Mouse (Mus musculus): ENCODE measurements around the gene Hsd17b2.

DNA sequence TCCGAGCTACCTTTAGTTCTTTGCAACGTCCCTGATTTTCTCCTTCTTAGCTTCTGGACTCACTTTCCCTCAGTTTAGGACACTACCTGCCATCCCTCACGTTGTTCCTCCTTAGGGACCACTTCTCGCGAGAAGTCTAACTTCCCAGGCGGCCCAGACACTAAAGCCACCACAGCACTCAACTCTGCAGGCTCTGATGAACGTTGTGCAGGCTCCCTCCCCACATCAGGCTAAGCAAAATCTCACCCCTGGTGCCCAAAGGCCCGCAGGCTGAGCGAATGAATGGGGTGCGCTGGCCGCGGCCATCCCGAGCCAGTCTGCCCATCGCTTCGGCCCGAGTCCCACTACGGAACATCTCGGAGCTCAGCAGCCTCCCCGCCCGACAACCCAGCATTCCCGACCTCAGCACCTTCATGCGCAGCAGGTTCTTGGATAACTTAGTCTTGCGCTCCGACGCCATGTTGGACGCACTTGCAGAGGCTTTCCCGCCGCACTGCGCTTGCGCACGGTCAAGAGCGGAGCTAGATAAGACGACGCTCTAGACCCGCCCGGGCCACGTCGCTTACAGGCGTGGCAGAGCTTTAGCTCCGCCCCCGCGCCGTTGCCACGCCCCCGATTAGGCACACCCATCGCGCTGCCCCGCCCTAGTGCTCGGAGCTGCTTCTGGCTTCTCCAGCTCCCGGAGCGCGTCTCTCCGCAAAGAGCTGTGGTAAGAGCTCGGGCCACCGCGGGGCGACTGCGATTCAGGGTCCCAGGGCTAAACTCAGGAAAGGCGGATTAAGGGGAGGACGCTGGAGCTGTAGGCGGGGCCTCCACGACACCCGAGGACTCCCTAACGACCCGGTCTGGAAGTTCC lies 100.0 kb downstream of the Hsd17b2 start, which contains the start of gene Mphosph6:
- TF ChIP-seq POLR2A (IDR thresholded peaks at IDR 0.05; ENCODE audit: low read depth, low read length) (peak; percentile 67), CTCF (conservative IDR thresholded peaks at IDR 0.05; ENCODE audit: insufficient read depth, insufficient read length, low read depth, low read length) (no peak)
